Mouse (Mus musculus) E14TG2a.4 (cell line): Measurements from ENCODE around the gene 4933411K16Rik.
"Not testable (repeated sequence)": the region's sequence is repeated elsewhere in the genome, so short reads cannot be mapped to it uniquely, and the experiment has no call there.

Source experiments
- H3K27me3 ChIP-seq: 2 replicates; pipeline ENCODE4 v1.6.1; 2014; ENCODE audit warnings: low read length, control low read depth; ENCODE audit not compliant: insufficient read depth
- H3K36me3 ChIP-seq: 2 replicates; pipeline ENCODE4 v1.6.1; 2014; ENCODE audit warnings: low read length, control low read depth; ENCODE audit not compliant: insufficient read depth
- H3K4me1 ChIP-seq: replicated peaks from 2 replicates; pipeline ENCODE4 v1.6.1; 2014; ENCODE audit warnings: low read depth, low read length, control low read depth
- H3K4me3 ChIP-seq: replicated peaks from 2 replicates; pipeline ENCODE4 v1.5.1; 2014; ENCODE audit warnings: mild to moderate bottlenecking, low read length
- H3K9me3 ChIP-seq: 2 replicates; pipeline ENCODE4 v1.6.1; 2014; ENCODE audit warnings: low read length, control low read depth
- CTCF ChIP-seq: conservative IDR thresholded peaks from 2 replicates; pipeline ENCODE4 v1.5.1; 2014; ENCODE audit warnings: low read length
- NANOG ChIP-seq: IDR thresholded peaks from 2 replicates; pipeline ENCODE4 v1.6.1; 2014; ENCODE audit warnings: borderline replicate concordance, low read length, mixed read lengths
- POU5F1 ChIP-seq: IDR thresholded peaks from 2 replicates; pipeline ENCODE4 v1.6.1; 2014; ENCODE audit warnings: low read length, borderline replicate concordance

The 4933411K16Rik gene

DNA sequence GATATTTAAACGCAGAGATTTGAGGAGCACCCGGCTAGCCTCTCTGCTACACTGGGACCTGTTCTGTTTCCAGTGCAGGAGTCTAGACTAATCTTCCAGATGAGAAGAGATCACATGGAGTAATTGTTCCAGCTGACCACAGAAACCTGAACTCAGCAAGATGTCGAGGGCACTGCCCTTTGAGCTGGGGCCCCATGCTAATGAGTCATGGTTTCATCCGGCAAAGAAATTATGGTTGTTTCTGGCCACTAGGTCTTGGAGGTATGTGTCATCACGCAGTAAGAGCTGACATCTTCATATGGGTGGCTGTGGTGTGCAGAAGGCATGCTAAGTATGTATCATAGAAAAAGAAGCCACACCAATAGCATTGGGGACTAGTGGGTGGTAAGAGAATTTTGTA is 27.9 kb downstream of the 4933411K16Rik start:
- Histone ChIP-seq H3K4me1 (peaks cover 26% of the 10 kb centered on the region), H3K9me3 (no peaks in the 10 kb centered on the region), H3K4me3 (no peak overlapping the region), H3K36me3 (peaks cover 14% of the 10 kb centered on the region), H3K27me3 (no peaks in the 10 kb centered on the region)
- no peak for TF ChIP-seq CTCF
- no peak for TF ChIP-seq POU5F1
- TF ChIP-seq NANOG: no peak

DNA sequence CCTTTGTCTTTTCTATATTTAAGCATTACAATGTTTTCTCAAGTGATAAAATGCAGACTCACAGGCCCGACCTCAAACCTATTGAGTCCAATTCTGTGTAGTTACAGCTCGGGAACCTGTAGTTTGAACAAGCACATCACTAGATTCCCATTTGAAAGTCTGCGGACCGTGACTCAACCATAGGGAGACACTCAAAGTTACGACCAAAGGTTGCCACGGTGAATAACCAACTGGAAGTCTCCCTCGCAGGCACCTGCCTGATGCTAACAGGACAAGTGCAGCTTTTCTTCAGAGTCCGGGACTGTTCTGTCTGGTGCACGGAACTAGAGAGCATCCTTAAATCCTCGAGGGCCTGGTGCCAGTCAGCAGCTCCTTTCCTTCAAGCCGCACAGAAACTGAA is 28.4 kb downstream of the 4933411K16Rik start:
- Histone ChIP-seq H3K4me3 (no peak overlapping the region), H3K27me3 (no peaks in the 10 kb centered on the region), H3K4me1 (peaks cover 25% of the 10 kb centered on the region), H3K9me3 (no peaks in the 10 kb centered on the region), H3K36me3 (peaks cover 9% of the 10 kb centered on the region)
- no peak for TF ChIP-seq CTCF
- no peak for TF ChIP-seq POU5F1
- no peak for TF ChIP-seq NANOG

DNA sequence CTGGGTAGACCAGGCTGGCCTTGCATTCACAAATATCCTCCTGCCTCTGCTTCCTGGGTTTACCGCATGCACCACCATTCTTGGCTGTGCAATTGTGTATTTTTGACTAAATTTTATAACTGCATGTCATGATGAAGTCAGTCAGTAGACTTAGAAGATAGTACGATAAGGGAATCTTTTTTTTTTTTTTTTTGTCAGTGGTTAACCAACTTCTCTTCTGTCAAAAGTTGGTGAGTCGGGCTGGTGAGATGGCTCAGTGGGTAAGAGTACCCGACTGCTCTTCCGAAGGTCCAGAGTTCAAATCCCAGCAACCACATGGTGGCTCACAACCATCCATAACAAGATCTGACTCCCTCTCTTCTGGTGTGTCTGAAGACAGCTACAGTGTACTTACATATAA is 29.6 kb downstream of the 4933411K16Rik start:
- not testable (repeated sequence) for H3K36me3 ChIP-seq, H3K27me3 ChIP-seq, H3K9me3 ChIP-seq, H3K4me3 ChIP-seq
- peaks cover 22% of the 10 kb centered on the region for H3K4me1 ChIP-seq

DNA sequence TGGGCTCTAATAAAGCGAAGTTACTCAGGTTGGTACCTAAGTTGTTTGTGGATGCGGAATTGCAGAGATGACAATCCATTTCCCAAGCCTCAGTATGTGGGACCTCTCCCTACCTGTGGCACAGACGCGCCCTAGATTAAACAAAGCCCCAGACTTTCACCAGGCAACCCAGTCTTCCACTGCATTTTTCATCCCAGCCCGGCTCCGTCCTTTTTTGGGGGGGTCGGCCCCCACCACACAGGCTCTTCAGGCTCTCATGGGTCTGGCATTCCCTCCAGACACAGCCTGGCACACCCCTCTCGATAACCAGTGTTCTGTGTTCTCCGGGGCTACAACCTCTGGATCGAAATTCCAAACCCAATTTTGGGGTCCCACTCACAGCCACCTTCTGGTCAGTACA is 33.6 kb downstream of the 4933411K16Rik start:
- no peaks in the 10 kb centered on the region for H3K27me3 ChIP-seq
- no peaks in the 10 kb centered on the region for H3K9me3 ChIP-seq
- H3K4me3 ChIP-seq: peak overlapping the region; percentile 95
- peaks cover 31% of the 10 kb centered on the region for H3K4me1 ChIP-seq
- no peak for TF ChIP-seq CTCF
- no peak for TF ChIP-seq POU5F1
- H3K36me3 ChIP-seq: no peaks in the 10 kb centered on the region

DNA sequence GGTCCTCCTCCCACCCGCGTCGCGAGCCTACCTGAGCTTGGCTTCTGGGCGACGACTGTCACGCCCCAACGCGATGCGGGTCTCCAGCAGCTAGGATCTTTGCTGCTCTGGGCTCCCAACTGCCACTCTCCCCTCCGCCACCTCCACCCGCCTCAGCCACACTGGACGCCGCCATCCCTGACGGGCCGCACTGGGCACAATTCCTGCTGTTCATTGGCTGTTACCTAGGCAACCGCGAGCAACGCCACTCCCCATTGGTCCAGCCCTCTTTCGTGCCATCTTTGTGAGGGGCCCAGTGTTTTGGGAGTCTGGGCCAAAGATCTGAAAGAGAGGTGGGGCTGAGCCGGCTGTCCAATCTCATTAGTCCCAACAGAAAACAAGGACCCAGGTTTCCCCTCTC is 34.1 kb downstream of the 4933411K16Rik start, which contains the start of gene Morn4:
Gene Morn4 (minus strand): TSS at position 192 of the 400 bp plus-strand sequence.
- TF ChIP-seq CTCF (no peak), POU5F1 (no peak), NANOG (no peak)
- Histone ChIP-seq H3K4me1 (peaks cover 33% of the 10 kb centered on the region), H3K4me3 (peak within 1 kb of the TSS; percentile 95), H3K27me3 (no peaks in the 10 kb centered on the region), H3K36me3 (no peaks in the 10 kb centered on the region), H3K9me3 (no peaks in the 10 kb centered on the region)

DNA sequence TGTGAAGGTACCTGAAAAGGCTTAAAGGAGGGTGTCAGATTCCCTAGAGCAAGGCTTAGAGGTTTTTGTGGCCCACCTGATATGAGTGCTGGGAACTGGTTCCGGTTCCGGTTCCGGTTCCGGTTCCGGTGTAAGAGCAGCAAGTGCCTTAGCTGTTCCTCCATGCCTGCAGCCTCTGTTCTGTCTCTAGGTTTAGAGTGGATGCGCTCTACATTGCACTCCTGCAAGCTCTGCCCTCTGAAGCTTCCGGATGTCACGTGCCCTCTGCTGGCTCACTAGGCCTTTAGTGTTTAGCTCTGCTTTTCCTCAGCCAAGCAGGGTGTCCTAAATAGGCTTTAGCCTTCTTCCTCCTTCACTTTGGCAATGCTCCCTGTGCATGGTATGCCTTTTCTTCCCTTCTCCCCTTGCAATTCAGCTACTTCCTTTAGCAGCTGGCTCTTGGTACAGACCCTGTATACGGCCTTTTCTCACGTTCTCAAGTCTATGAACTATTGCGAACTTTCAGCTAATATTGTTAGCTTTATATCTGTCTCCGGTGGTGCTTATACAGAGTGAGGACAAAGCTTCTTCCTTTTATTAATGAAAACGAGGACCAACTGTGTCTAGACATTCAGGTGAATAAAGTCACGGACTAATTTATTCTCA is 37.2 kb downstream of the 4933411K16Rik start:
- no peaks in the 10 kb centered on the region for H3K27me3 ChIP-seq

DNA sequence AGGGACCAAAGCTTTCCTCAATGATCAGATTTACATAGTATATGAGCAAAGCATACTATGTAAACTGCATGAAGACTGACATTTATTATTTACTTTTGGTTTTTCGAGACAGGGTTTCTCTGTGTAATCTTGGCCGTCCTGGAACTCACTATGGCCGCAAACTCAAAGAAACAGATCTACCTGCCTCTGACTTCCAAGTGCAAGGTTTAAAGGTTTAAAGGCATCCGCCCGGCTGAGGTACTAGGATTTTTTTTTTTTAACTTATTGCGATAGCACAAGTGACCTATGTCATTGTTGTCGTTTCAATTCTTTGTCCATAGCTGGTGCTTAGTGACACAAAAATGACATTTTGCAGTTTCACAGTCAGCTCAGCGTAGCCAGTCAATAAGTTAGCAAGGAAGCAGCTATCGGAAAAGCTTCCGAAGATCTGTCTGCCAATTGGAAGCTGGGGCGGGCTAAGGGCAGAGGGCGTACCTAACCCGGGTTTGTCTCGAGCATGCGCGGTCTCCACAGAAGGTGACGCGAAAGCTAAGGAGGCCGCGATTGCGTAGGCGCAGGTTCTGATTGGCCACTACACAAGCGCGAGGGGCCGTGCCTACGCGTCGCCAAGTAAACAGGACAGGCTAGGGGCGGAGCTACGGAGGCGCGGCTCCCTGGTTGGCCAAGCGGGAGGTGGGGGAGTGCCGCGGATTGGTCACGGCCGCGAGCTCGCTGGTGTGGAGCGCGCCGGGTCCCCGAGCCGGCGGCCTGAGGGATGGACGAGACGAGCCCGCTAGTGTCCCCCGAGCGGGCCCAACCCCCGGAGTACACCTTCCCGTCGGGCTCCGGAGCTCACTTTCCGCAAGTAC is 37.9 kb downstream of the 4933411K16Rik start, which contains the start of gene Pi4k2a:
Gene Pi4k2a (plus strand): TSS at position 723 of the 848 bp plus-strand sequence.
- H3K27me3 ChIP-seq: no peaks in the 10 kb centered on the region
- H3K4me3 ChIP-seq: peak within 1 kb of the TSS; percentile 93
- H3K9me3 ChIP-seq: no peaks in the 10 kb centered on the region
- peaks cover 24% of the 10 kb centered on the region for H3K36me3 ChIP-seq
- peaks cover 65% of the 10 kb centered on the region for H3K4me1 ChIP-seq
- TF ChIP-seq NANOG: no peak
- no peak for TF ChIP-seq CTCF
- no peak for TF ChIP-seq POU5F1

More for the DNA sequence above, 37.2 kb downstream of the 4933411K16Rik start:
- peaks cover 59% of the 10 kb centered on the region for H3K4me1 ChIP-seq
- TF ChIP-seq NANOG: no peak
- TF ChIP-seq POU5F1: no peak
- no peak for TF ChIP-seq CTCF
- peak overlapping the region; percentile 93 for H3K4me3 ChIP-seq
- H3K9me3 ChIP-seq: no peaks in the 10 kb centered on the region
- H3K36me3 ChIP-seq: peaks cover 17% of the 10 kb centered on the region

DNA sequence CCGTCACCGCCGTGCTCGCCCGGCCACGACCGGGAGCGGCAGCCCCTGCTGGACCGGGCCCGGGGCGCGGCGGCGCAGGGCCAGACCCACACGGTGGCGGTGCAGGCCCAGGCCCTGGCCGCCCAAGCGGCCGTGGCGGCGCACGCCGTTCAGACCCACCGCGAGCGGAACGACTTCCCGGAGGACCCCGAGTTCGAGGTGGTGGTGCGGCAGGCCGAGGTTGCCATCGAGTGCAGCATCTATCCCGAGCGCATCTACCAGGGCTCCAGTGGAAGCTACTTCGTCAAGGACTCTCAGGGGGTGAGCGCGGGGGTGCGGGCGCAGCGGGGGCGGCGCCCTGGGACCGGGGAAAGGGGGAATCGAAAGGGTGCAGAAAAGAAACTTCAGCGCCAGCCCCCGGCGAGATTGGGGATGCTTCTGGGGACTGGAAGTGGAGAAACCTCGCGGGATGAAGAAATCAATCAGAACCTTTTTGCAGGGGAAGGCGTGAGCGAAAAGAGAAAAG is 38.6 kb downstream of the 4933411K16Rik start:
- TF ChIP-seq POU5F1 (no peak), NANOG (no peak), CTCF (no peak)
- H3K36me3 ChIP-seq: peaks cover 31% of the 10 kb centered on the region
- H3K4me1 ChIP-seq: peaks cover 60% of the 10 kb centered on the region
- no peaks in the 10 kb centered on the region for H3K9me3 ChIP-seq
- peak overlapping the region; percentile 93 for H3K4me3 ChIP-seq
- no peaks in the 10 kb centered on the region for H3K27me3 ChIP-seq
